Mouse (Mus musculus) subcutaneous adipose tissue, adult 2 months (tissue): Measurements from ENCODE around the gene Ppp3ca. TPM values are rescaled to one million over a fixed set of nuclear protein-coding genes. Genes with fewer than 3 reads are reported as not detected.

Source experiments
- polyA plus RNA-seq: library from polyadenylated mRNA; depleted of rRNA; stranded (reverse); fragments of >200 nt; gene quantifications from 2 replicates; pipeline ENCODE4 v1.2.3, GENCODE M21; 2012; ENCODE audit warnings: low replicate concordance; rRNA removed

The Ppp3ca gene
- 23.5 and 23.8 TPM in 2 replicates for polyA plus RNA-seq

GRCm38 (mm10) chr3:136670110-136670359, at the start of gene Ppp3ca:
Gene Ppp3ca, plus strand, starts transcription at chr3:136670124.

